Mouse (Mus musculus): ENCODE measurements around the gene Rsph9. TPM values are rescaled to one million over a fixed set of nuclear protein-coding genes. Genes with fewer than 3 reads are reported as not detected.

The Rsph9 gene
- polyA plus RNA-seq, 1 experiment from 2014 or later: 1.1 TPM

Other genes starting within 250 kb of the Rsph9 start
- 1.1 and 1.2 TPM in 2 replicates for gene Vegfa, start 111.8 kb downstream of the Rsph9 start, polyA plus RNA-seq (2015; fragmentation: Nextera tagmentation; extraction: Ambion mirVana)
- 59.7 and 62.6 TPM in 2 replicates for gene Mrps18a, start 33.2 kb downstream of the Rsph9 start, polyA plus RNA-seq (2015; fragmentation: Nextera tagmentation; extraction: Ambion mirVana)
- 43.3 and 46.3 TPM in 2 replicates for gene Mad2l1bp, start 9.3 kb upstream of the Rsph9 start, polyA plus RNA-seq (2015; fragmentation: Nextera tagmentation; extraction: Ambion mirVana)
- 38.6 and 41.4 TPM in 2 replicates for gene Gtpbp2, start 16.8 kb upstream of the Rsph9 start, polyA plus RNA-seq (2015; fragmentation: Nextera tagmentation; extraction: Ambion mirVana)
- gene Polh, start 58.4 kb upstream of the Rsph9 start, polyA plus RNA-seq (2015; fragmentation: Nextera tagmentation; extraction: Ambion mirVana): 14.4 and 15.2 TPM in 2 replicates
- 13.5 and 13.7 TPM in 2 replicates for gene Xpo5, start 58.6 kb upstream of the Rsph9 start, polyA plus RNA-seq (2015; fragmentation: Nextera tagmentation; extraction: Ambion mirVana)
- 26.2 and 28.7 TPM in 2 replicates for gene Polr1c, start 103.8 kb upstream of the Rsph9 start, polyA plus RNA-seq (2015; fragmentation: Nextera tagmentation; extraction: Ambion mirVana)
- 50.5 and 52.5 TPM in 2 replicates for gene Yipf3, start 103.9 kb upstream of the Rsph9 start, polyA plus RNA-seq (2015; fragmentation: Nextera tagmentation; extraction: Ambion mirVana)
- gene Lrrc73, start 109.3 kb upstream of the Rsph9 start, polyA plus RNA-seq (2015; fragmentation: Nextera tagmentation; extraction: Ambion mirVana): 0.08 TPM in 1 of 2 replicates, not detected in the other
- gene Tjap1, start 138.8 kb upstream of the Rsph9 start, polyA plus RNA-seq (2015; fragmentation: Nextera tagmentation; extraction: Ambion mirVana): 8.9 and 10.9 TPM in 2 replicates
- gene Dlk2, start 153.2 kb upstream of the Rsph9 start, polyA plus RNA-seq (2015; fragmentation: Nextera tagmentation; extraction: Ambion mirVana): 0.06 and 0.07 TPM in 2 replicates
- 1.7 and 2.0 TPM in 2 replicates for gene Abcc10, start 184.1 kb upstream of the Rsph9 start, polyA plus RNA-seq (2015; fragmentation: Nextera tagmentation; extraction: Ambion mirVana)
- gene Zfp318, start 239.5 kb upstream of the Rsph9 start, polyA plus RNA-seq (2015; fragmentation: Nextera tagmentation; extraction: Ambion mirVana): 0.78 and 1.3 TPM in 2 replicates